Mouse (Mus musculus): ENCODE results near the gene Best1.

DNA sequence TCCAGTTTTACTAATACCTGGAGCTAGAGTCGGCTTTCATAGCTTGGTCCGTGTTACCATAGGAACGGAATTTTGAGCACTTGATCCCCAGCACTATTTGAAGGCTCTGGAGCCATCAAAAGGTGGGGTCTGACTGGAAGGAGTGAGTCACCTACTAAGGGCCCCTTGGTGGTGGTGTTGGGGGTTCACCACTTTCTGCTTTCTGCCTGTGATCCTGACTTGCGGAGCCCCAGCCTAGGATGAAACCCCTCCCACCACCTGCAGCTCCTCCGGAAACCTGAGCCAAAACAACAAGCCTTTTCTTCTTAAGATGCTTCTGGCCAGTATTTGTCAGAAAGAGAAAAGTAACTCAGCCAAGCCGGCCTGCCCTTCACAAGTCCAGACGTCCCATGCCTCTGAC, 61.6 kb downstream of the Best1 start:
- TF ChIP-seq CTCF (conservative IDR thresholded peaks at IDR 0.05; ENCODE audit: low read length), result no peak
- TF ChIP-seq NANOG (IDR thresholded peaks at IDR 0.05; ENCODE audit: borderline replicate concordance, low read length), result no peak
- no peak for TF ChIP-seq POU5F1 (IDR thresholded peaks at IDR 0.05; ENCODE audit: borderline replicate concordance, low read length)

All from E14TG2a.4 (cell line).